Mouse (Mus musculus) liver, adult 2 months (tissue): ENCODE measurements around the gene Marveld3. TPM values are rescaled to one million over a fixed set of nuclear protein-coding genes. Genes with fewer than 3 reads are reported as not detected.

Experiments
- DNase-seq: peaks from one replicate; pipeline ENCODE4 v3.0.0-alpha.2; 2011; ENCODE audit warnings: low read depth, low spot score; ENCODE audit errors: extremely low read depth
- H3K27ac ChIP-seq: fragments of 200-500 bp; replicated peaks from 2 replicates; pipeline ENCODE4 v1.5.1; 2012; ENCODE audit warnings: low read depth, mild to moderate bottlenecking, control low read depth, inconsistent platforms, low read length; ENCODE audit not compliant: insufficient read depth
- H3K27me3 ChIP-seq: fragments of 200-500 bp; 2 replicates; pipeline ENCODE4 v1.6.1; 2012; ENCODE audit warnings: mild to moderate bottlenecking, moderate library complexity, low read length, inconsistent platforms; ENCODE audit not compliant: control insufficient read depth, insufficient read depth
- H3K36me3 ChIP-seq: fragments of 200-500 bp; 2 replicates; pipeline ENCODE4 v1.6.1; 2012; ENCODE audit warnings: low read length, inconsistent platforms; ENCODE audit not compliant: control insufficient read depth, insufficient read depth
- H3K4me1 ChIP-seq: fragments of 200-500 bp; 2 replicates; pipeline ENCODE4 v1.6.1; 2011; ENCODE audit warnings: low read length; ENCODE audit not compliant: control insufficient read depth, insufficient read depth
- H3K4me3 ChIP-seq: fragments of 200-500 bp; 2 replicates; pipeline ENCODE4 v1.5.1; 2011; ENCODE audit warnings: low read depth, mild to moderate bottlenecking, control low read depth, low read length, moderate library complexity; ENCODE audit not compliant: insufficient read depth
- H3K79me2 ChIP-seq: fragments of 200-500 bp; 2 replicates; pipeline ENCODE4 v1.6.1; 2012; ENCODE audit warnings: inconsistent platforms, mild to moderate bottlenecking, low read length, moderate library complexity; ENCODE audit not compliant: control insufficient read depth, insufficient read depth
- H3K9ac ChIP-seq: fragments of 200-500 bp; 2 replicates; pipeline ENCODE4 v1.6.1; 2012; ENCODE audit warnings: low read depth, mild to moderate bottlenecking, control low read depth, inconsistent platforms, low read length
- CTCF ChIP-seq: fragments of 200-500 bp; IDR thresholded peaks from 2 replicates; pipeline ENCODE4 v1.5.1; 2011; ENCODE audit warnings: low read depth, low read length, control low read depth
- POLR2A ChIP-seq: fragments of 200-500 bp; IDR thresholded peaks from 2 replicates; pipeline ENCODE4 v1.6.1; 2011; ENCODE audit warnings: low read length, control low read depth; ENCODE audit not compliant: insufficient read depth; ENCODE audit errors: extremely low read depth
- WGBS: fragments of 180-500 bp; shearing (Covaris S2); methylation state at CpG from one replicate; pipeline ENCODE4 v1.1.7; 2018; 5-methylcytosine and 5-hydroxymethylcytosine counted together
- polyA plus RNA-seq: library from polyadenylated mRNA; depleted of rRNA; stranded (reverse); fragments of >200 nt; gene quantifications from 2 replicates; pipeline ENCODE4 v1.2.3, GENCODE M21; 2012
- total RNA-seq: library from RNA; depleted of rRNA; stranded (reverse); fragments of >200 nt; gene quantifications from 2 replicates; pipeline ENCODE4 v1.2.3, GENCODE M21; 2014

Gene Marveld3
- total and polyA plus RNA-seq, 2 experiments, result 0.23 to 0.37 TPM

GRCm38 (mm10) chr8:109963421-109963820 is 1.4 kb upstream of the Marveld3 start:
- no peaks in the 10 kb centered on the region for H3K79me2 ChIP-seq
- H3K27me3 ChIP-seq, result no peaks in the 10 kb centered on the region
- TF ChIP-seq CTCF (no peak), POLR2A (no peak)
- H3K4me1 ChIP-seq, result no peaks in the 10 kb centered on the region
- 66% methylated on average over 13 of the region's 13 CpGs for WGBS
- no peak overlapping the region for H3K27ac ChIP-seq
- no peak for DNase-seq
- no peak overlapping the region for H3K9ac ChIP-seq
- H3K4me3 ChIP-seq, result no peak overlapping the region
- H3K36me3 ChIP-seq, result no peaks in the 10 kb centered on the region

GRCm38 (mm10) chr8:109962896-109963295 is 893 bp upstream of the Marveld3 start:
- 57% methylated on average over 9 of the region's 9 CpGs for WGBS

GRCm38 (mm10) chr8:109959112-109959511 is 2.9 kb downstream of the Marveld3 start:
- no peak for DNase-seq
- WGBS, result 93% methylated on average over 4 of the region's 4 CpGs
- no peaks in the 10 kb centered on the region for H3K79me2 ChIP-seq
- 0 out of 2 replicates have a peak, but pooled peaks cover 2% of the 10 kb centered on the region for H3K4me1 ChIP-seq
- TF ChIP-seq CTCF, result no peak
- TF ChIP-seq POLR2A, result no peak
- H3K9ac ChIP-seq, result no peak overlapping the region
- H3K4me3 ChIP-seq, result no peak overlapping the region
- H3K27me3 ChIP-seq, result no peaks in the 10 kb centered on the region
- H3K27ac ChIP-seq, result no peak overlapping the region
- no peaks in the 10 kb centered on the region for H3K36me3 ChIP-seq

More at GRCm38 (mm10) chr8:109962896-109963295, 893 bp upstream of the Marveld3 start:
- Histone ChIP-seq H3K36me3 (no peaks in the 10 kb centered on the region), H3K4me3 (no peak overlapping the region), H3K79me2 (no peaks in the 10 kb centered on the region), H3K27me3 (no peaks in the 10 kb centered on the region), H3K4me1 (no peaks in the 10 kb centered on the region), H3K27ac (no peak overlapping the region), H3K9ac (no peak overlapping the region)
- no peak for DNase-seq
- TF ChIP-seq POLR2A (no peak), CTCF (no peak)

GRCm38 (mm10) chr8:109958036-109958655 is 3.9 kb downstream of the Marveld3 start:
- Histone ChIP-seq H3K4me3 (no peak overlapping the region), H3K79me2 (no peaks in the 10 kb centered on the region), H3K27ac (no peak overlapping the region), H3K4me1 (0 out of 2 replicates have a peak, but pooled peaks cover 2% of the 10 kb centered on the region), H3K9ac (no peak overlapping the region), H3K36me3 (no peaks in the 10 kb centered on the region), H3K27me3 (no peaks in the 10 kb centered on the region)
- WGBS, result 63% methylated on average over 12 of the region's 12 CpGs
- DNase-seq, result no peak
- TF ChIP-seq CTCF (no peak), POLR2A (no peak)

- 26% methylated on average over 16 of the region's 16 CpGs for WGBS
- DNase-seq, result peak; percentile 26
- H3K27ac ChIP-seq, result no peak overlapping the region
These were observed 4.6 kb downstream of the Marveld3 start for GRCm38 (mm10) chr8:109957167-109958028.

More at GRCm38 (mm10) chr8:109957167-109958028, 4.6 kb downstream of the Marveld3 start:
- Histone ChIP-seq H3K4me1 (0 out of 2 replicates have a peak, but pooled peaks cover 2% of the 10 kb centered on the region), H3K27me3 (no peaks in the 10 kb centered on the region), H3K9ac (no peak overlapping the region), H3K36me3 (no peaks in the 10 kb centered on the region), H3K79me2 (no peaks in the 10 kb centered on the region), H3K4me3 (no peak overlapping the region)
- TF ChIP-seq POLR2A (no peak), CTCF (no peak)
